Mouse (Mus musculus): ENCODE data around the gene Gm28038.
A peak's percentile ranks its signal among the peaks of the same experiment; 100 is the strongest.

- peak; percentile 72 for TF ChIP-seq CTCF (conservative IDR thresholded peaks at IDR 0.05; ENCODE audit: insufficient read depth, insufficient read length, low read depth, low read length)
- TF ChIP-seq POLR2A (IDR thresholded peaks at IDR 0.05; ENCODE audit: low read depth, low read length): no peak
These were observed 10.7 kb upstream of the Gm28038 start for GRCm38 (mm10) chr2:30270134-30270533.
